Mouse (Mus musculus): ENCODE results near the gene Nploc4.
A peak's percentile ranks its signal among the peaks of the same experiment; 100 is the strongest.
"Not testable (repeated sequence)": the region's sequence is repeated elsewhere in the genome, so short reads cannot be mapped to it uniquely, and the experiment has no call there.

The Nploc4 gene

GRCm38 (mm10) chr11:120442765-120443280 is 5.3 kb upstream of the Nploc4 start:
- DNase-seq (ENCODE audit: low spot score in 2 of 2), result no peak

- no peak for DNase-seq (ENCODE audit: low spot score in 2 of 2)
Observed at GRCm38 (mm10) chr11:120442344-120442743, 4.8 kb upstream of the Nploc4 start, which contains the start of gene Tspan10. TSS of gene Tspan10 (plus strand) at chr11:120442644.

- no peak for DNase-seq (ENCODE audit: low spot score in 2 of 2)
Observed at GRCm38 (mm10) chr11:120437857-120438385, 413 bp upstream of the Nploc4 start.

GRCm38 (mm10) chr11:120426727-120427126 is 10.8 kb downstream of the Nploc4 start:
- no peak for DNase-seq (ENCODE audit: low spot score in 2 of 2)

GRCm38 (mm10) chr11:120423569-120424295 is 13.8 kb downstream of the Nploc4 start:
- DNase-seq (ENCODE audit: low spot score in 2 of 2), result peak; percentile 37 to 64

GRCm38 (mm10) chr11:120422651-120423568 is 14.6 kb downstream of the Nploc4 start:
- no peak for DNase-seq (ENCODE audit: low spot score in 2 of 2)

- DNase-seq (ENCODE audit: low spot score in 2 of 2), result no peak
Observed at GRCm38 (mm10) chr11:120418592-120418991, 18.9 kb downstream of the Nploc4 start.

- DNase-seq (ENCODE audit: low spot score in 2 of 2), result no peak
Observed at GRCm38 (mm10) chr11:120417852-120418251, 19.7 kb downstream of the Nploc4 start.

GRCm38 (mm10) chr11:120413621-120414020 is 23.9 kb downstream of the Nploc4 start:
- DNase-seq (ENCODE audit: low spot score in 2 of 2), result not testable (repeated sequence)

- no peak for DNase-seq (ENCODE audit: low spot score in 2 of 2)
Observed at GRCm38 (mm10) chr11:120406445-120406844, 31.1 kb downstream of the Nploc4 start.

- DNase-seq (ENCODE audit: low spot score in 2 of 2), result no peak
Observed at GRCm38 (mm10) chr11:120405867-120406266, 31.6 kb downstream of the Nploc4 start.

- no peak for DNase-seq (ENCODE audit: low spot score in 2 of 2)
Observed at GRCm38 (mm10) chr11:120404814-120405213, 32.7 kb downstream of the Nploc4 start.

GRCm38 (mm10) chr11:120399319-120399718 is 38.2 kb downstream of the Nploc4 start:
- no peak for DNase-seq (ENCODE audit: low spot score in 2 of 2)

- no peak for DNase-seq (ENCODE audit: low spot score in 2 of 2)
Observed at GRCm38 (mm10) chr11:120397602-120398001, 39.9 kb downstream of the Nploc4 start.

- DNase-seq (ENCODE audit: low spot score in 2 of 2), result no peak
Observed at GRCm38 (mm10) chr11:120395661-120396060, 41.8 kb downstream of the Nploc4 start.

GRCm38 (mm10) chr11:120388580-120388979 is 48.9 kb downstream of the Nploc4 start:
- no peak for DNase-seq (ENCODE audit: low spot score in 2 of 2)

GRCm38 (mm10) chr11:120387157-120387556 is 50.4 kb downstream of the Nploc4 start:
- no peak for DNase-seq (ENCODE audit: low spot score in 2 of 2)

- DNase-seq (ENCODE audit: low spot score in 2 of 2), result no peak
Observed at GRCm38 (mm10) chr11:120386632-120387031, 50.9 kb downstream of the Nploc4 start.

GRCm38 (mm10) chr11:120382509-120382908 is 55.0 kb downstream of the Nploc4 start:
- DNase-seq (ENCODE audit: low spot score in 2 of 2), result peak; percentile 47 to 67

GRCm38 (mm10) chr11:120381157-120381556 is 56.4 kb downstream of the Nploc4 start:
- no peak for DNase-seq (ENCODE audit: low spot score in 2 of 2)

- DNase-seq (ENCODE audit: low spot score in 2 of 2), result no peak
Observed at GRCm38 (mm10) chr11:120380271-120380670, 57.2 kb downstream of the Nploc4 start.
